Mouse (Mus musculus) ES-Bruce4 (cell line): ENCODE measurements at regions not wholly inside any gene's neighbourhood (a gene's known extent, or its start where the extent isn't known, plus 50 kb on each side); places are given as distances from the start of the nearest gene placed in this dataset.

Experiments used
- CTCF ChIP-seq: IDR thresholded peaks from one replicate; pipeline ENCODE4 v1.8.1; 2011; ENCODE audit warnings: low read depth, low read length
- POLR2A ChIP-seq: IDR thresholded peaks from one replicate; pipeline ENCODE4 v1.8.1; 2011; ENCODE audit warnings: low read length; ENCODE audit not compliant: insufficient read depth

- TF ChIP-seq CTCF (no peak), POLR2A (no peak)
Measured at GRCm38 (mm10) chr1:193590301-193590829, 220.3 kb upstream of the Camk1g start.
